Mouse (Mus musculus): ENCODE results near the gene Yy1.

Yy1 gene

DNA sequence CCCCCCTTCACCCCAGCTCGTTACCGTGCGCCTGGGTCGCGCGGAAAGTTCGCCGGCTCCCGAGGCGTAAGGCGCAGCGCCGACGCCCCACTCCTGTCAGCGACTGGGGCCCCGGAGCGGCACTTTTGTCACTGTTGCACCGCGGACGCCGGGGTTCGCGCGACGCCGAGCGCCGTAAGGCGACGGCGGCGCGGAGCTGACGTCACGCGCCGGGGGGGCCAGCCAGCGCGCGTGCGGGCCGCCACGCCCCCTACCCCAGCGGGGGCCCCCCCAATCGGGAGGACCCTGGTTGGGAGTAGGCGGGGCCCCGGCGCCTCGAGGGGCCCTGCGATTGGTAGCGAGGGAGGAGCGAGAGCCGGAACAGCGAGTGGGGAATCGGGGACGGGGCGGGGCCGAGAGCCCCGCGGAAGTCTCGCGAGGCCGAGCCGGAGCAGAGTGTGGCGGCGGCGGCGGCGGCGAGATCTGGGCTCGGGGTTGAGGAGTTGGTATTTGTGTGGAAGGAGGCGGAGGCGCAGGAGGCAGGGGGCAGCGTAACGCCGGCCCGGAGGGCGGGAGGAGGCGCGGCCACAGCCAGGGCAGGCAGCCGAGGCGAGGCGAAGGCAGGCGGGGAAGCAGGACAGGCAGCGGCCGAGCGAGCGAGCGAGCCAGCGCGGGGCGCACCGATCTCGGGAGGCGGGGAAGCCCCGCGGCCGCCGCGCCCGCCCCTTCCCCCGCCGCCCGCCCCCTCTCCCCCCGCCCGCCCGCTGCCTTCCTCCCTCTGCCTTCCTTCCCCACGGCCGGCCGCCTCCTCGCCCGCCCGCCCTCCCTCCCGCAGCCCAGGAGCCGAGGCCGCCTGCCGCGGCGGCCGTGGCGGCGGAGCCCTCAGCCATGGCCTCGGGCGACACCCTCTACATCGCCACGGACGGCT lies at the start of gene Yy1:
Yy1 (plus strand) TSS at position 428 of the 907 bp plus-strand sequence.
- DNase-seq, result peak; percentile 98 to 99

DNA sequence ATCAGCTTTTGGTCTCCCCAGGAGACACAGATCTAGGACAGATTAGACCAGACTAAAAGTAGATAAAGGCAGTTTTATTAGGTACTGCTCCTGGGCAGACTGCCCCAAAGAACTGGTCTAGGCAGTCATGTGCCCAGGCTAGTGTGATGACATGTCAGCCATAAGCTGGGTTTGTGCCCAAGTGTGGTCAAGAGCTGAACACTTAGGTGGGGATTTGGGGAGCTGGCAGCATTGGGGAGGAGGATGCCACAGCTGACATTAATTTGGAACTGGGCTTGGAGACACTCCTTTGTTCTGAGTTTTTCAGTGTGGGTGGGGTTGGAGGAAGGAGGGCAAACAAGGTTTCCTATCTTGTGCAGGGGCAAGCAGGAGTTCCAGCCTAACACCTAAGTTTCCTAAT lies 46.8 kb upstream of the Yy1 start:
- no peak for DNase-seq

DNA sequence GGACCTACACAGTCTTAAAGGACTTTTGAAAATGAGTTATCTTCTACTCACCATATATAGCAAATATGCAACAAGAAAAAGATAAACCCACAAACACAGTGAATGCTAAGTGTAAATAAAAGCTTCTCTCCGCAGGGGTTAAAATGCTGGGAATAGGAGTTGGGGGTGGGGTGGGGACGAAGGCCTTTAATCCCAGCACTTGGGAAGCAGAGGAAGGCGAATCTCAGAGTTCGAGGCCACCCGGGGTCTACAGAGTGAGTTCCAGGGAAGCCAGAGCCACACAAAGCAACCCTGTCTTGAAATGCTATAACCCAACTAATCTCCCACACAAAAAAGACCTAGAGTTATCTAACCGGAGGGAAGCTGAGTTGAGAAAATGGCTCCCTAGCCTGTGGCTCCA lies 43.8 kb upstream of the Yy1 start:
- DNase-seq, result no peak

GRCm38 (mm10) chr12:108749454-108749853 lies 43.3 kb upstream of the Yy1 start:
- no peak for DNase-seq

GRCm38 (mm10) chr12:108750226-108750625 lies 42.5 kb upstream of the Yy1 start:
- no peak for DNase-seq

DNA sequence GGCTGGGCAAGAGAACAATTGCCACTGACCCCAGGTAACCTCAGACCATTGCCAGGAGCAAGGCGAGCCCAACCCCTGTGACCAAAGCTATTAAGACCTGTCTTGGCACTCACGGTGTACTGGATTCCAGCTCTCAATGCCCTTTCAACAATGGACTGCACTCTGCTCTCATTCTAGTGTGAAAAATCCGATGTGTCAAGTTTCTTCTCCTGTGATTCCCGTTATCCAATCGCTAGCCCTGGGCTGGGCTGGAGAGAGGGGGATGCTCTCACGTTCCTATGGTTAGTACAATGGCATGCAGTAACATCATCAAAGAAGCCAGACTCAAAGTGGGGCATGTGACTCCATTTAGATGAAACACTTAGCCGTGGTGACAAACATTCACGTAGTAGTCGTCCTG lies 41.0 kb upstream of the Yy1 start:
- no peak for DNase-seq

DNA sequence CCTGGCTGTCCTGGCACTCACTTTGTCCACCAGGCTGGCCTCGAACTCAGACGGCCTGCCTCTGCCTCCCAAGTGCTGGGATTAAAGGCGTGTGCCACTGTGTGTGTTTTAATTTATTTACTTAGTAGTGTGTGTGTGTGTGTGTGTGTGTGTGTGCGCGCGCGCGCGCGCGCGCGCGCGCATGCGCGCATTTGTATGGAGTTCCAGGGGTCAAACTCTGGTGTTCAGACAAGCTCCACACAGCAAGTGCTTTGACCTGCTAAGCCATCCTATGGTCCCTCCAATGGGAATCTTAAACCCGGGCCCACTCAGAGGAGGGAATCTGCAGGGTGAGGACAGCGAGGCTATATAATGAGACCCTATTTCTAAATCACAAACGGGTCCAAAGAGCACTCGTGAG lies 37.6 kb upstream of the Yy1 start:
- DNase-seq, result no peak

GRCm38 (mm10) chr12:108756611-108757010 lies 36.2 kb upstream of the Yy1 start:
- no peak for DNase-seq

GRCm38 (mm10) chr12:108757717-108758257 lies 35.0 kb upstream of the Yy1 start:
- DNase-seq, result peak; percentile 100

- peak in 1 of 2 experiments; percentile 27 for DNase-seq
Observed at GRCm38 (mm10) chr12:108758273-108758672, 34.5 kb upstream of the Yy1 start.

DNA sequence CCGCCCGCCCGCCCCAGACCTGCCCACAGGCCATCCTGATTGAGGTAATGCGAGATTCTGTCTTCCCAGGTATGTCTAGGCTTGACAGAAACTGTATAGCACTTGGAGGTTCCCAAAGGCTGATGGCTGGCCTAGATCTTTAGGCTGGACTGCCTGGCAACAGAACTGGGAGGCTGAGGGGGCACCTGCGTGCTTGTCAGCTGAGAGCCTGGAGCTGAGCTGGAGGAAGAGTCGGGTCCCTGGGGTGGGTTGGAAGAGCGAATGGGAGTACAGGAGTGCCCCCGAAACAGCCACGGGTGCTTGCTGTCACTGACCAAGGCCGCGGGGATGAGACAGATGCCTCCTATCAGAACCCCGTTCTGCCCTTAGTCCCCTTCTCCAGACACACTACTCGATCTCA lies 34.1 kb upstream of the Yy1 start:
- DNase-seq, result no peak

DNA sequence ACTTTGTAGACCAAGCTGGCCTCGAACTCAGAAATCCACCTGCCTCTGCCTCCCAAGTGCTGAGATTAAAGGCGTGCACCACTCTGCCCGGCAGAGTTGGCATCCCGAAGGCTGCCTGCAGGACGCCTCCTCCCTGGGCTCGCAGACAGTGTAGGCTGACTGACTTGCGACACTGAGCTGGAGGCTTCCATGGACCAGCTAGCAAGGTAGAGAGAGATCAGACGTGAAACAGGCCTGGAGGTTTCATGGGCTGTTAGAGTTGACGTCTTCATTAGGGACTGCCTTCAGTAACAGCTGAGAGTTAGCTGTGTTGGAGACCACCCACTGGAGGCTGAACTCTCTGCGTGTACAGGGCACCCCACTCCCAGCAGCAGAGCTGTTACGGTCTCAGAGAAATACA lies 33.5 kb upstream of the Yy1 start:
- no peak for DNase-seq

- no peak for DNase-seq
Observed at GRCm38 (mm10) chr12:108760016-108760415, 32.8 kb upstream of the Yy1 start.

DNA sequence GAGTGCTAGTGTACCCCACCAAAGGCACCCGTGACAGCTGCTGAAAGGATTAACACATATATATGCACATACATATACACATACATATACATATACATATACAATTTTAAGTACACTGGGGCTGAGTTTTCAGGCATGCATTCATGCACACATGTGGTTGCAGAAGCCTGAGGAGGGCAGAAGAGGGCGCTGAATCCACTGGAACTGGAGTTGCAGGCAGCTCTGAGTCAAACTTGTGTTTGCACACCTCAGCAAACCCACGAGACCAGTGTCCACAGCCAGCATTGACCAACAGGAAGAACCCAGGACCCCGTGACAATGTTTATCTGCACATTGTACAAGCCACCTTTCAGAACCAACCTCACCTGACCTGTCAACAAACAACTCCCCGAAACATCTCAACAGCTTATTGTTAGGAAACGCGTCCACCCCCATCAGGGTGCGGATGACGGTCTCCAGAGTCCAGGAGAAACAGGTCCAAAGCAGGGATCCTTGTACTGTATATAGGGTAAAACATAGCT lies 32.2 kb upstream of the Yy1 start:
- peak; percentile 34 to 53 for DNase-seq

- peak; percentile 12 to 42 for DNase-seq
Observed at GRCm38 (mm10) chr12:108761209-108761608, 31.6 kb upstream of the Yy1 start.

DNA sequence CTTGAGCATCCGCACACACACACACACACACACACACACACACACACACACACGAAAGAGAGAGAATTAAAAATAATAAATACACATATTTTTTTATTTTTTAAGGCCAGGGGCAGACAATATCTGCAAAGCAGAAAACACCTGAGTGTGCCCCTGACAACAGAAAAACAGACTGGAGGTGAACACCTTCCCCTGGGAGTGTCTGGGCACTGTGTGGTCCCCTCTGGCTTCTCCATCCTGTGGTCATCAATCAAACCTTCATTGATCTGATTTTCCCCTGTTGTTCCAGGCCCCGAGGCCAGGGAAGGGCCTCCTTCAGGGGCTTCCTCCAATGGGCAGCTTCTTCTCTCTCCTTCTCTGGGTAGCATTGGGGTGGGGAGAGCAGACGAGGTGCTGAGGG lies 31.1 kb upstream of the Yy1 start:
- DNase-seq, result no peak

GRCm38 (mm10) chr12:108763057-108763796 lies 29.5 kb upstream of the Yy1 start:
- DNase-seq, result peak; percentile 27 to 39

- DNase-seq, result peak in 1 of 2 experiments; percentile 25
Observed at GRCm38 (mm10) chr12:108764917-108765678, 27.7 kb upstream of the Yy1 start.

- peak; percentile 83 to 90 for DNase-seq
Observed at GRCm38 (mm10) chr12:108765751-108766221, 27.0 kb upstream of the Yy1 start.

DNA sequence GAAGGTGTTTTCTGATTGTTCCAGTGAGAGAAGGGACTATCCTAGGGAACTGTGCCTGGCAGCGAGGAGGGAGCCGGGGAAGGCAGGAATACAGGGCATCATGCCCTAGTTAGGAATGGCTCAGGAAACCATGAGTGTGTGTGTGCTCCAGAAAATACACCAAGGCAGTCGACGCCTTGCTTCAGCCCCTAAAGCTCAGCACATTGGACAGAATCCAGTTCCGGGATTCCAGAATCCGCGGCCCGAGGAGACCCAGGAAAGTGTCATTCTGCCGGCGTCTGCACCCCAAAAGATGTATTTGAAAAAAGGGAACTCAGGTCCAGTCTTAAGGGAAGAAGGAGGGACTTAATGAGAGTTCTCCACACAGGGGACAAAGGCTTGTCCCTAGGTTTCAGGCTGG lies 26.5 kb upstream of the Yy1 start:
- DNase-seq, result peak; percentile 23 to 50

GRCm38 (mm10) chr12:108766866-108767265 lies 25.9 kb upstream of the Yy1 start:
- DNase-seq, result no peak

- DNase-seq, result no peak
Observed at GRCm38 (mm10) chr12:108768196-108768854, 24.4 kb upstream of the Yy1 start.

Data from kidney, postnatal 4 days (tissue).